Mouse (Mus musculus) natural killer cell, adult 2 months (primary cell): ENCODE measurements around the gene Card10.
A peak's percentile ranks its signal among the peaks of the same experiment; 100 is the strongest.
"Not testable (repeated sequence)": the region's sequence is repeated elsewhere in the genome, so short reads cannot be mapped to it uniquely, and the experiment has no call there.

Experiments
- DNase-seq, 2 experiments: peaks; one replicate each; pipeline ENCODE4 v3.0.0; 2022; ENCODE audit warnings: low spot score in 2 of 2

Card10 gene

DNA sequence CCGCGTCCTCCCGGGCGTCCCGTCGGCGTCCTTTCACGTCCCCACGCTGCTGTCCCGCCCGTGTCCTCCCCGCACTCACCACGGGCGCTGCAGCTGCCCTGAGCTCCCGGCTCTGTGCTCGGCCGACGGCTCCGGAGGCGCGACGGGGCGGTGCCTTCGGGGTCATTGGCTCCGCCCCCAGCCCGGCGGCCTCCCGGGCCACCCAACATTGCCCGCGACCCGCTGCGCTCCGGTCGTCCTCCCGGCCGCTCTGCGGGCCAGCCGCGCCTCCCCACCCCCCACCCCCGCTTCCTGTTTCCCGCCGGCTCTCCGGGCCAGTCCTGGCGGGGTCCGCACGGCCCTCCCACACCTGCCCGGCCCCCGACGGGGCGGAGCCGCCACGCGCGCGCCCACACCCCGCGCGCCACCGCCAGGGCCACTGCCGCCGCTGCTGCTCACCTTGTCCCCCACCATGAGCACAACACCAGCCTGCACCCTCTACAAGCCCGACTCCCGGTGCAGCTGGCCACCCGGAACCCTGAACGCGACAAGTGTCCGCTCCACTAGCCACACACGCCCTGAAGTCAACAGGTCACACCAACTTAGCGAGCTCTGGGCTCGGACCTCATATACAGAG lies at the start of gene Card10:
TSS of gene Card10 (minus strand) at position 267 of the 616 bp plus-strand sequence.
- DNase-seq = peak in 1 of 2 experiments; percentile 21

DNA sequence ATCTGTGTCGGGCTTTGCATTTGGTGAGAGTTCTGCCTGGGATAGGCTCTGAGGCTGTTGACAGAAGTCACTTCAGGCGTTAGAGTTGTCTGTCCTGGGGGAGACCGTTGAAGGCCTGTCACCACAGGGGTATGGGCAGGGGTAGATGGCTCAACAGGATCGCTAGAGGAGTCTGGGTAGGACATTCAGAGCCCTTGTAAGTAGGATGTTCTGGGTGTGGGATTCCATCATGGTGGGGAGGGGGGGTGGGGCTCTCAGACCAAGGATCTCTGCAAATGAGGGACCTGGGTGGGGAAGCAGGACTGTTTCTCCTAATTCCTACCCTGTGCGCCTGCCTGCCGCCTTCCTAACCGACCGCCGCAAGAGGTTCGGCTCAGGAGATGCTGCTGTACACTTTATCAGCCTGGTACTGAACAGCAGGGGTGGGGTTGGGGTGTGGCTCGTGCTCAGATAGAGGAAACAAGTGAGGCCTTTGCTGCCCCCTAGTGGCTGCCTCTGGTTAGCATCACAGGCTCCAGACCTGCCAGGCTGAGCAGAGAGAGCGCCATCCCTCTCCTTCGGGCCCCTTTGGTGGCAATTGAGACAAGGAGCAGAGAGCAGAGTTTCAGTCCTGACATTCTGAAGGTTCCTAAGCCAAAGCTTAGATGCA lies 48.8 kb upstream of the Card10 start:
- DNase-seq = peak; percentile 83 to 88

DNA sequence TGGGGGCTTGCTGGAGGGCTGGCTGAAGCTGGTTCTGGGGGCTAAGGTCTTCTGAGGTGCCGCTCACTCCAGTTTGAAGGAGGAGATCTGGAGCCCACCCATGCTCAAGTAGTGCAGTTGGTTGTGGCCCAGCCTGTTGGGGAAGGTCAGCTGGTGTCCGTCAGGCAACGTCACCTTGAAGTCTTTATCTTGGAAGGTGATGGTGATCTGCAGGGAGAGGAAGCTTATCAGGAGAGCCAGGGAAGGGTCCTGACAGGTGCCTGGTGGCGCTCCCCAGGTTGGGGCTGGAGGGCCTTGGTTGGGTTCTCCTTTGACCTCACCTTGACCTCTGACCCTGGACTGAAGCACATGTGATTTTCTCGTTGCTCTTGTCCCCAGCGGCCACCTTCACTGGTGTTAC lies 48.1 kb upstream of the Card10 start:
- no peak for DNase-seq

DNA sequence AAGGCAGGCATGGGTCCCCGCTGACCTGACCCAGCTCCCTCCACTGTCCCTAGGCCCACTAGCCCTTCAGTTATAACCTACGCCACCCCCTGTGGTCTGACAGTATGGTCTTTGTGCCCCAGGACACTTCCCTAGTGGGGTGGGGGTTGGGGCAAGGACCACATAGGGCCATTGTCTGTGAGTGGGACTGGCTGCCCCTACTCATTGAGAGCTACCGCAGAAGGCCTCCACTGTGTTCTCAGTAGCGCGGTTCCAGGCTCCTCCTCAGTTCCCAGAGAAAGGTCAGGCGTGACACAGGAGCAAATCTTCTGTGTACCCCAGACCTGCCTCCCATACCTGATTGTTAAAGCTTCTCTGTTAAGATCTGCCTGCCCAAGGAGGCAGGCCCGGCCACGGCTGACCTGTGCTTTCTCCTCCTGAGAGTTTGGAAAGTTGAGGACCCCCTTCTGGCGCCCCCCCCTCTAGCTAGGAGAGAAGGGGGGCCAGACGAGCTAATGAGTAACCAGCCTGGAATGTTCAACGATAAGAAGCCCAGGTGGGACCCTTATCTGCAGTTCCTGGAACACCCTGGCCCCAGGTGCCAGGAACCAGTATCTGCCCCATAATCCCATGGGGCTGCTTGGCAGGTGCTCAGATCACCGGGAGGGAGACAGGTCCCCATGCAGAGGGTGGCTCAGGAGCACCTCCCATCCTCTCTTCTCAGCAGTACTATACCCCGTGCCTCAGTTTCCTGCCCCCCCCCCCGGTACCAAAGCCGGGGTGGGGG lies 47.4 kb upstream of the Card10 start:
- no peak for DNase-seq

DNA sequence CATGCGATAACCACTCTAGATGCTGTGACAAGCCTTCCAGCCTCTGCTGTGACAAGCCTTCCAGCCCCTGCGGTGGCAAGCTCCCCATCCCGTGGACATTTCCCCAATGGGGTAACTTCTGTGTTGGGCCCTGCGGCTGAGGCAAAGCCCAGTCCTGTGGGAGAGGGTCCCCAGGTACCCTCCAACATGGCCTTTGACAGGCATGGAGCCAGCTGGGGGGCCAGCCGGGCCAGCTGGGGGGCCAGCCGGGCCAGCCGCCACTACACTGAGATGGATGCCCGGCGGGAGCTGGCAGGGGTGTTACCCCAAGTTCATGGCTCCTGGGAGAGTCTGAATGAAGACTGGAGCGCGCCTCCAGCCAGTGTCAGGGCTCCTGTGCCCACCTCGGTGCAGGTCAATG lies 46.6 kb upstream of the Card10 start:
- DNase-seq = no peak

DNA sequence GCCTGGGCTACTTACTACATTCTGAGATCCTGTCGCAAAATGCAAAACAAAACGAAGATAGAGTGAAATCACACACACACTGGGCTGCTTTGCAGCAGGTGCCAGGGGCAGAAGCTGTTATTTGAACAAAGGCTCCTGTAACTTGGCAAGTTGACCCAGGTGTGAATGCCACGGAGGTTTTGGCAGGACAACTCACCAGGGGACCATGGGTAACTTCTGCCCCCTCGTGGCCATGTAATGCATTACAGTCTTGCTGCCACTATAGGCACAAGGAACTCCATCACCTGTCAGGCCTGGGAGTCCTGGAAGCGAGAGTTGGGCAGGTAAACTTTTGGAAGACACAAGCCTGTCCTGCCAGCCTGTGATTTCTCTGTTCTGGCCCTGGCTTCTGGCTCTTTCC lies 45.6 kb upstream of the Card10 start:
- DNase-seq = peak; percentile 84 to 85

DNA sequence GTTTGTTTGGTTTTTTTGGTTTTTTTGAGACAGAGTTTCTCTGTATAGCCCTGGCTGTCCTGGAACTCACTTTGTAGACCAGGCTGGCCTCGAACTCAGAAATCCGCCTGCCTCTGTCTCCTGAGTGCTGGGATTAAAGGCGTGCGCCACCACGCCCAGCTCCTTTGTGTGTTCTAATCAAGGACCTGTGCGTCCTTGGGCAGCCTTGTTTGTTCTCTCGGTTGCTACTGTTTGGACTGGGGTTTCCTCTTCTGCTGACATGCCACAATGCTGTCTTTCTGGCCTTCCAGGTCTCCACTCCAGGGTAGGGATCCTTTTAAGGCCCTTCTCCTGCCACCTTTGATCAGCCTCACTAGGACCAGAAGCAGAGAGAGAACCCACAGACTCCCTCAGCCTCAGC lies 44.0 kb upstream of the Card10 start:
- DNase-seq = not testable (repeated sequence)

DNA sequence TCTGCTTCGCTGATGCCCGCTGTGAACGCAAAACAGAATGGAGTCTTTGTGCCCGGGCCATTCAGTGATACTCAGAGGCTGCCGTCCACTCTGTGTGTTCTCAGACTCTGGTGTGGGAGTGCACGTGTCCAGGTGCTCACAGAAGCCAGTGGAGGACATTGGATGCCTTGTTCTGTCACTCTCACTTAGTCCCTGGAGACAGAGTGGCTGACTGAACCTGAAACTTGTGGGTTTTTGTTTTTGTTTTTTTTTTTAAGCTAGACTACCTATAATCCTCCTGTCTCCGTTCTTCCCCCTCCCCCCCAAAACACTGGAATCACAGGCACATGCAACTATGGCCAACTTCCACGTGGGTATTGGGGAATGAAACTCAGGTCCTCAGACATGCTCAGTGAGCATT lies 43.5 kb upstream of the Card10 start:
- no peak for DNase-seq

DNA sequence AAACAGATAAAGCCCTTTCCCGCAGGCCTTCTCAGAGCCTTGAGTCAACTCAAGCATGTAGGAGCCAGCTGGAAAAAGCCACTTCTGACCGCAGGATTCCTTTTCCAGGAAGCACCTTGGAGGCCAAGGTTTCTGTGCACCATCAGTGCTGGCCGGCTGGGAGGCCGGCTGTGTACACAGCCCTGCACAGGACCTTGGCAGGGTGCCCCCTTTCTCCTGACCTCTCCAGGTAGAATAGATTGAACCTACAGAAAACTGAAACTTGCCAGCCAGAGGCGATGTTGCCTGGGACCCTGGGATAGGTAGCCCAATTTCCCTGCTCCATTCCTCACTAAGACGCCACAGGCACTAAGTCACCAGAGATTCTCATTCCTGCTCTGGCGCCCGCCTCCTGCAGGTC lies 43.0 kb upstream of the Card10 start:
- no peak for DNase-seq

DNA sequence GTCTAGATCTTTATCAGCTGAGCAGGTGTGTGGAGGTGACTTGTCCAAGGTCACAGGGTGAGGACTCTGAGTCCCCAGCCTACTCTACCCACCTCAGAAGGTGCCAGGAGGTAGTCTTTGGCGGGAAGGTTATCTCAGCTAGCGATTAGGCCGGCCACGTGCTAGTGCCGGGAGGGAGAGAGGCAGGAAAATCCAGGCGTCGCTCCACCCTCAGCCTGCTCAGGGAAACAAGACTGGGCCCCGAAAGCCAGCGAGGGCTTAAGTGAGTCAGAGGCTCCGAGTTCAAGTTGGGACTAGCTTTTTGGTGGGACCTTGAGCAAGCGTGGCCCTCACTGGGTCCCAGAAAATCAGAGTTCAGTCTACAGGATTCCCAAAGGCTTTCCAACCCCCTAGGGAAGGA lies 42.5 kb upstream of the Card10 start:
- DNase-seq = no peak

DNA sequence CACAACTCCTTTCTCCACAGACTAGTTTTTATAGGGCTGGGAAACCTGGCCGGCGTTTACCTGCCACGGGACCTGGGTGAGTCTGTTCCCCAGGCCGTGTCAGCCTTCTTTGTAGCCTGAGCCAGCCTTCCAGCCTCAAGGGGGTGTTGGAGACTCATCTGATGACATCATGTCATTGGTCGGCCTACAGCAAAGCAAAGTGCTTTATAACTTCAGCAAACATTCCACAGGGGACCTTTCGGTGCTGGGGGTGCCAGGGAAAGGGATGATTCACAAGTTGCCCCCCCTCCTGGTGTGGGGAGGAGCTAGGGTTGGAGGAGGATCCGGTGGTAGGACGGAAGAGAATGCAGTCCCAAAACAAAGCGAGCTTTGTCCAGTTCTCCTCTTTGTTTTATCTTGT lies 41.9 kb upstream of the Card10 start:
- no peak for DNase-seq

DNA sequence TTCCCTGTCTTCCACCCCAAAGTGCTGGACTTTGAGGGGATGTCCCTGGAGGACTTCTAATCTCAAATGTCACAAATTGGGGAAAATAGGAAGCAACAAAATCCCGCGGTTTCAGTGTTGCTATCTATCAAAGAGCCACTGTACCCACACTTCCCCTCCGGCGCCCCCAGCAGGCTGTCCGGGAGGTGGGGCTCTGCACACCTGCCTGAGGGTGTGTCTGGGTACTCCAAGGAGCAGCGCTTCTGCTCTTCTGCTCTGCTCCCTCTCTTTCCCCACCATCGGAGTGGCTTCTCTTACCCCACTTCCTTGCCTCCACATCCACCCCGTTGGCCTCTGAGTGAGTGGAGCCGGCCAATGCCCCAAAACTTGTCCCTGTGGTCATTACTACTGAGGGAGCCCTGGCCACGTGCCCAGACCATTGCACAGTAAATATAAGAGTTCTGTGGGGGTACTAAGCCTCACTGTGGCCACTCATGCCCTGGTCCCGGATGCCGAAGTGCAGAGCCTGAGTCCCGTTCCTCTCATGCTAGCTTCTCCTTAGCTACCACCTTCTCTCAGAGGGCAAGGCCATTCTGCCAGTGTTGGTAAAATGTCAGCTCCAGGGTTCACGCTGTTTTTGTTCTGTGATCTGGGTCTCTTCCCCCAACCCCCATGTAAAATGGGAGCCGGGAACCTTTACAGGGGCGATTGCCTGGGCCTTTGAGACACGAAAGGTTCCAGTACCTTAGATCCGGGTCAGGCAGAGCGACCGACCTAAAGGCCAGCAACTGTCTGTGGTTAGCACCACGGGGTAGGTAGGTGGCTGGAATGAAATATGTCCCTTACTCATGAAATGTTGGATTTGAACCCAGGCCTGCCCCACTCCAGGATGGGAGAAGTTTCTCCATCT lies 41.0 kb upstream of the Card10 start:
- no peak for DNase-seq

DNA sequence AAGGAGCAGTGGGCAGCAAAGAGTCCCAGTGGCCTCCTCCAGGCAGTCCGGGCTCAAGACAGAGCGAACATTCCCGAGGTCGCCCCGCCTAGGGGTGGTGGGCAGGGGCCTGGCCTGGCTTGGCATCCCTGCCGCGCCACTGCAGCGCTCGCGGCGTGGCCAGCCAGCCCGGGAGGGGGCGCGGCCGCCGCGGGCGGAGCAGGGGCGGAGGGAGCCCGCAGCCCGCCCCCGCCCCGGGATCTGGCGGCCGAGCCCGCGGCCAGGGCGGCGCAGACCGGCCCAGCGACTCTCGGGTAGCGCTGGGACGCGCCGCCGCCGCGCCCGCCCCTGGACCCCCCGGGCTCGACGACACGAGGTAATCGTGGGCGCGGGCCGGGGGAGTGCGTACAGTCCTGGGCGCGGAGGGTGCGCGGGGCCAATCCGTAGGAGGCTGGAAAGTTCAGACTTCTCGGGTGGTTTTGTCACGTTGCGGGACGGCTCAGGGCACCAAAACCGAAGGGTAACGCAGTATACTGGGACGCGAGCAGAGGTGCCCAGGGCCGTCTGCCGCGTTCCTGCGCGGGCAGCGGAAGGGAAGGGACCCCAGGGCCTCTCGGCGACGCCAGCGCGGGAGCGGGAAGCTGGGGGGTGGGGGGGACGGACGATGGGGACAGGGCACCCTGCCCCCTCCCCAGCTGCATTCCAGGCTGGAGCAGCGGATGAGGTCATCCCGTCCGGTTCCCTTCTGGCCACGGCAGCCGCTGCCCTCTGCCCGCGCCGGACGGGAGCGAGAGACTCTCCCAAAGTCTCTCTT lies 39.7 kb upstream of the Card10 start, which contains the start of gene Cdc42ep1:
TSS of gene Cdc42ep1 (plus strand) at position 254 of the 793 bp plus-strand sequence.
- DNase-seq = no peak

DNA sequence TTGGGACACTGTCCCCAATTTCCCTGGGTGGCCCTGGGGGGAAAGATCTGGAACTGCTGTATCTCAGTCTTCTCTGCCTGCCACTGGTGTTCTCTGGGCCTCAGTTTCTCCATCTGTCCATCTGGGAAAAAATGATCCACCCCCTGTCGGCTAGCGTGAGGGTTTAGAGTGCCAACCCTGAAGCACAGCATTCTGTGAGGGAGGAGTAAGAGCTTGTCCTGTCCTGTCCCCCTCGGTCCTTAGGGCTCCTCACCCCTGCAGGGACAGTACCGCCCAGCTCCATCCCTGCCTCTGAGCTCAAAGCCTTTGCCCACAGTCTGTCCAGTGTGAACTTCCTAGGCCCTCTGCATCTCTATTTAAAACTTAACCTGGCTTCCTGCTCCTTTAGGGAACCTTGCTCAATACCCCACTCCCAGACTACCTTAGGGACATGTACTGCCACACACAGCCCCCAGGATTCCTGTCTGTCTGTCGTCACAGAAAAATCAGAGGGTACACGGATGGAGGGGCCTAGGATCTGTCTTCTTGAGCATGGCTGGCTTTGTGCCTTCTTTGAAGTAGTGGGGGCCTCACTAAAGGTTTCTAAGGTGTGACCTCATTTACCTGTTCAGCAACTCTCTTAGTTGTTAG lies 38.4 kb upstream of the Card10 start:
- no peak for DNase-seq

DNA sequence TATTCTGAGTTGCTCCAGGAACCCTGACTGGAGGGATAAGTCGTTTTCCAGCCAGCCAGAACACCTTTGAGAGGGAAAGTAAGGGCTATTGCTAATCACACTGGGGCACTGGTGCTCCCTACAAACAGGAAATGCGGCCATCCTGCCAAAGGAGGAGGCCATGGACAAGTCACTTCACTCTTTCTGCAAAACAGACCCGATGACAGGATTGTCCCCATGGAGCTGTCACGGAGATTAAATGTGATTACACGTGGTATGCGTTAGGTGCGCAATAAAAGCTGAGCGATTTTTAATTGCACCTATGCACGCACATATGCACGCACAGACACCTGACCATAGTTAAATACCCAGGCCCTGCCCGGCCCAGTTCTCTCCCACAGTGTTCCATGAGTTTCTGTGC lies 37.9 kb upstream of the Card10 start:
- DNase-seq = no peak

DNA sequence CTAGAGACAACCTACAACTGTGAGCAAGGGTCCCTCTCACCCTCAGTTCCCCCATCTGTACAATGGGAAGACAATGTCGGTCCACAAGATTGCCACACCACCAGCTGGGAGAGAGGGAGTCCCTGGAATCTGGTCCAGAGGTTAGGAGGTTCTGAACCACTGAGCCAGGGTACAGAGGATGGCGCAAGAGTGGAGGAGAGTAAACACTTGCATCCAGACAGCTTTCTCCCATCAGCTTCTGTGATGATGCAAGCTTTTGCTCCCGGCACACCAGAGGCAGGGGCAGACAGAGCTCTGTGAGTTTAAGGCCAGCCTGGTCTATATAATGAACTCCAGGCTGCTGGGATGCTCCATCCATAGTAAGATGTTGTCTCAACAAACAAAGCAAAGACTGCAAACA lies 37.4 kb upstream of the Card10 start:
- DNase-seq = no peak

DNA sequence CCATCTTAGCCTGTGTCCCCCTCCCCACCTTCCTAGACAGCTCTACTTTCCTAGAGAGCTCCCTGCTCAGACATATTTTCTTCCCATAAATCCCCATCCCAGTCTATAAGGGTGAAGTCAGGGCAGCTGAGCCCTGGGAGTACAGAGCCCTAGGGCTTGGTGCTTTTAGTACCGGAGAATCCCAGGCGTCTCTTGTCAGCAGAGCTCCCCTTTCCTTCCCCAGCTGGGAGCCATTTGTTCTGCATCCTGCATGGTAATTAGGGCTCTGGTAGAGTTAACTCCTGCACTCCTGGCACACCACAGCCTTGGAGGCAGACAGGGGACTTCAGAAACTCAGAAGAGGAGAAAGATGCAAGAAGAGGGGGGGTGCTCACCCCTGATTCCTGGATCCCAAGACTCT lies 36.9 kb upstream of the Card10 start:
- no peak for DNase-seq

DNA sequence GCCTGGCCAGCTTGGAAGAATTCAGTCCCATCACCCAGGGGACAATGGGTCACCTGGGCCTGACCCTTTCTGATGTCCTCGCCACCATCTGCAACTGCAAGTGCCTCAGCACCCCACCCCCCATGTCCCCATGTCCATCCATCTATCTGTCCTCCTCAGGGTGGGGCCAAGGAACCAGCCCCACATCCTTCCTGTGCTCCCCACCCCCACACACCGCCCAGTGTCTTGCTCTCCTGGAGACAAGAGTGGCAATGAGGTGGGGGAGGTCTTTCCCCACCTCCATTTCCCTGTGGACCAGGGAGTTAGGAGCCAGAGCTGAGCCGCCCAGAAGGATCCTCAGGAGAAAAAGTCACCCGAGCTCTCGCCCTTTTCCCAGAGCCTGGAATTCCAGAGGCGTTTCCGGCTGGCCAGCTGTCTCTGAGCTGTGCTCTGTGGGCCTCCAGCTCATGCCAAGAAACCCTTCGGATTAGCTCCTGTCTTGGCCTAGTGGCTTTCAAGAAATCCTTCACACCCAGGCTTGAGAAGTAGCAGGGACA lies 33.3 kb upstream of the Card10 start:
- DNase-seq = no peak

DNA sequence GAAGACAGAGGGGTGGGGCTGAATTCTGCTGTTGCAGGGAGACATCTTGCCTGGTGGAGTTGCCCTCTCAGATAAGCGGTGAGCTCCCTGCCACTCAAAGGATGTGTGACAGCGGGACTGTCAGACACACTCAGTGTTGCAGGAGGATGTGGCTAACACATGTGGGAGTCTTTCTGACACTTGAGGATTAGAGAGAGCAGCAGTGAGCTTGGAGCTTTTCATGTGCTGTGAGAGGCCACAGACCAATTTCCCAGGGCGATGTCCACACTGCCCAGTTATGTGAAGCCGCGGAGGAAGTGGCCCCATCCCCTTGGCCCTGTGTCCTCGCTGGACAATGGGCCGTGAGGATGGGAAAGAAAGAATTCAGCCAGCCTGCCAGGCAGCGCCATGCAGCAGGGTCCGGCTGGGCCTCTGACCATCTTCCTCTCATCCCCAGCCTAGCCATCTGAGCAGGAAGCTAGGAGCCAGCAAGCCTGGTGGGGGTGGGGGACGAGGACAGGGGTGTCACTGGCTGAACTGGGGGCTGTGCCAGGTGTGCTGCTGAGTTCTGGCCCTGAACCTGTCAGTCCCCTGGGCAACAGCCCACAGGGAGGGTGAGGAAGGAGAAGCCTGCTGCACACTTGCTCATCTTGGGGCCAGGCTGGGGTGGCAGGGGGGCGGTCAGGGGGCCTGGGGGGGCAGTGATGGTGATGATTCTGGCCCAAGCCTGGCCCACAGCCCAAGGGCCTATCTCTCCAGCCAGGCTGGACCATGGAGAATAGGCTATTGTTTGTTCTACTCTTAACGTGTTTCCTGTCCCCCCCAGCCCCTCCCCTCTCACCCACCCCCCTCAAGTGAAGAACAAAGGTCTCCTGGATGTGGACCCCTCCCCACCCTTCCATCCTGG lies 32.6 kb upstream of the Card10 start:
- DNase-seq = peak; percentile 75 to 87
